Mouse (Mus musculus) adrenal gland, postnatal 14 days (tissue): Measurements from ENCODE around the gene Tgm7. TPM values are rescaled to one million over a fixed set of nuclear protein-coding genes. Genes with fewer than 3 reads are reported as not detected.
"Not testable (repeated sequence)": the region's sequence is repeated elsewhere in the genome, so short reads cannot be mapped to it uniquely, and the experiment has no call there.

Source experiments
- DNase-seq: peaks from one replicate; pipeline ENCODE4 v3.0.0; 2021; ENCODE audit warnings: mixed read lengths
- long read RNA-seq, 2 experiments: library from polyadenylated mRNA; stranded (forward); transcript quantifications; one replicate each; pipeline ENCODE4 v2.0.0; 2021
- total RNA-seq: library from RNA; stranded (reverse); gene quantifications from 2 replicates; pipeline ENCODE4 v1.2.3, GENCODE M21; 2021

The Tgm7 gene
- not detected in 2 replicates for total RNA-seq
- long read RNA-seq, experiment 1: 0 reads
- long read RNA-seq, experiment 2: 0 reads

- no peak for DNase-seq
Observed at GRCm38 (mm10) chr2:121109695-121110094, at the start of gene Tgm7. Gene Tgm7 (minus strand): TSS chr2:121109795.

DNA sequence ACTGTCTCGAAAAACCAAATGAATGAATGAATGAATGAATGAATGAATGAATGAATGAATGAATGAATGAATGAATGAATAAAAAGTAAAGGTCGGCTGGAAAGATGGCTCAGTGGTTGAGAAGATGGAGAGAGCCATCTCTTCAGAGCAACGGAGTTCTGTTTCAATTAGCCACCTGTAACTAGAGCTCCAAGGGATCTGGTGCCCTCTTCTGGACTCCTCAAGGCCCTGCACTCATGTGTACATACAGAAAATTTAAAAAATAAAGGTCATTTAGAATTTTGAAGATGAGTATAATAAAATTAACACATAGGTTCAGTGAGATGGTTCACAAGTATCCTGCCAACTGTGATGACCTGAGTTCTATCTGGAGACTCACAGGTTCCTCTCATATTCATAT is 43.5 kb upstream of the Tgm7 start:
- no peak for DNase-seq

DNA sequence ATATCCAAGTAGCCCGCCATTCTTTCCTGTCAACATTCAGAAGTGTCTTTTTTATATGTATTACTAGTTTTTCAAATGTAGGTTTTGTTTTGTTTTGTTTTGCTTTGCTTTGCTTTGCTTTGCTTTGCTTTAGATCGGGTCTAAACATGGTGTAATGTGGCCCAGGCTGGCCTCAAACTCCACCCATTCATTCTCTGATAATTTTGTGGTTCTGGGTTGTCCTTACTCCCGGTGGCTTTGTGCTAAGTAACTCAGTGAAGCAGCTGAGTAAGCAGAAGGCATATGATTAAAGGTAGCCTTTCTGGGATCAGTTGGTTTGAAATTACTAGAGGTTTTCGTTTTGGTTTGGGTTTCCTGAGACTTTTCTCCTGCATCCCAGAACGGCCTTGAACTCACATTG is 40.1 kb upstream of the Tgm7 start:
- no peak for DNase-seq

- no peak for DNase-seq
Observed at GRCm38 (mm10) chr2:121142415-121142814, 32.8 kb upstream of the Tgm7 start.

GRCm38 (mm10) chr2:121141216-121142035 is 31.8 kb upstream of the Tgm7 start:
- DNase-seq: no peak

- DNase-seq: peak; percentile 94
Observed at GRCm38 (mm10) chr2:121140018-121140882, 30.7 kb upstream of the Tgm7 start, which contains the start of the genes Adal and Lcmt2. Gene Adal (plus strand): TSS chr2:121140428. Gene Lcmt2 (minus strand): TSS chr2:121140653.

DNA sequence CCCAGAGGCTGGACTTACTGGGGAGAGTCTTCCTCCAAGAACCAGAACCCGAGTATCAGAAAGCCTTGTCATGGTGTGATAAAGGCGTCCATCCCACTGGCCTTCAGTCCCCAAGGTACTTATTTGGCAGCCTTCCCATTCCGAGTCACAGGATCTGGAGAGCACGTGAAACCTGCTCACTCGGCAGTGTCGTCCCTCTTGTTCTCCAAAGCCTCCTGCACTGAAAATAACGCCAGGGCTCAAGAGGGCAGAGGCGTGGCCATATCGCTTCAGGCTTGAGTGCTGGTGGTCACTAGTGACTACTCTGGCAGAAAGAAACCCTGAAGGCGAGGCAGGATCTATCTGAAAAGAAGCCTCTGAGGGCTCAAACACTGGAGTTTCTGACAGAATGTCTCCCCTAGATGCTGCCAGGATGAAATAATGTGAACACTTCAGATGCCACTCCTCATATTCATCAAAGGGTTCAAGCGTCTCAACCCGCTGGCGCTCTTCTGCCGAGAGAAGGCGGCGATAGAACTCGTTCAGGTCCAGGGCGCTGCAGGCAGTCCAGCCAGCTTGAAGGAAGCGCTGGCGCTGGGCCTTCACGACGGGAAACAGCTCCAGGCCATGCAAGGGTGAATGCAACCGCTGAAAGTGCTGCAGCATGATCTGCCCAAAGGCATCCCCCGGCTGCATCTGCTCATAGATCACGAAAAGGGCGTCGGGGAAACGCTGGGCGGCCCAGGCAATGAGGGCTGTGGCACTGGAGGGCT is 29.8 kb upstream of the Tgm7 start:
- DNase-seq: peak; percentile 69

DNA sequence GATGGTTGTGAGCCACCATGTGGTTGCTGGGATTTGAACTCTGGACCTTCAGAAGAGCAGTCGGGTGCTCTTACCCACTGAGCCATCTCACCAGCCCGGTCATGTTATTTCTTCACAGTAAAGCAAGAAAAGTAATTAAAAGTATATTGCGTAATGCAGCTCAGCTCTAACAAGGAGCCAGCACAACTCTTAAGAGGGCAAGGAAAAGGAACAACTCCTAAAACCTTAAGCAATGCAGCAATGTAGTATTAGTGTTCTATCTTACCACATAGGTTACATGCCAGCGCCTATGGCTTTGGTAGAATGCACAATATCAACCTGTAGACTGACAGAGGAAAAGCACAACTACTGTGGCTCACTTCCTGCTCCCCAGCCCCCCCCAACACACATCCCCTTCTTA is 27.8 kb upstream of the Tgm7 start:
- DNase-seq: no peak

- no peak for DNase-seq
Observed at GRCm38 (mm10) chr2:121132822-121133221, 23.2 kb upstream of the Tgm7 start.

- DNase-seq: peak; percentile 57
Observed at GRCm38 (mm10) chr2:121128865-121129620, 19.4 kb upstream of the Tgm7 start.

DNA sequence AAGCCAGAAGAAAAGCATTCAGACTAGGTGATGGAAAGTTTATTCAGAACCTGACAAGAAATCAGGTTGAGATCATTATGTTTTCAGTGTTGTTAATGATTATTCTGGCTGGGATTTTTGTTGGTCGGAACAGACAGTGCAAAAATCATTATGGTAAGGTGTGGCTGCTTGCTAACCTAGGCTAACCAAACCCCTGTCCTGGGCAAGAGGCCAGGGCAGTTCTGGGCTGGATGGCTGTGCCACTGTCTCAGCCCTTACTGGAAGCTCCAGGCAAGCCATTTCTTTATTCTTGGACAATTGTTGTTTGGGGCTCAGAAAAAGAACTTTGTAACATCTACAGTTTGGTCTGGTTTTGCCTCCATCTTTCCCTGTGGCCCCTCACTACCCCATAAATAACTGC is 17.9 kb upstream of the Tgm7 start:
- no peak for DNase-seq

DNA sequence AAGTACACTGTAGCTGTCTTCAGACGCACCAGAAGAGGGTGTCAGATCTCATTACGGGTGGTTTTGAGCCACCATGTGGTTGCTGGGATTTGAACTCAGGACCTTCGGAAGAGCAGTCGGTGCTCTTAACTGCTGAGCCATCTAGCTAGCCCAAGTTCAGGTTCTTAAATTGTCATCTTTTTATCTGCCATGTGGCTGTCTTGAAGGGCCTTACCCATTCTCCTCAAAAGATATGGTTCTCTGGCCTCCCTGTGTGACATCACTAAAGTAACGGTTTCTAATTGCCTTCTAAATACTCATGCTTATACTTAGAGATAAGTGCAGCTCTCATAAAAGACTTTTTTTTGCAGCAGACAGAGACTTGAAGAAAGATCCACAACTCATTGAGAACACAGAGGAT is 16.7 kb upstream of the Tgm7 start:
- DNase-seq: not testable (repeated sequence)

GRCm38 (mm10) chr2:121119260-121119659 is 9.7 kb upstream of the Tgm7 start:
- DNase-seq: no peak

GRCm38 (mm10) chr2:121115418-121115817 is 5.8 kb upstream of the Tgm7 start:
- no peak for DNase-seq

- DNase-seq: no peak
Observed at GRCm38 (mm10) chr2:121105940-121106339, 3.7 kb downstream of the Tgm7 start.

DNA sequence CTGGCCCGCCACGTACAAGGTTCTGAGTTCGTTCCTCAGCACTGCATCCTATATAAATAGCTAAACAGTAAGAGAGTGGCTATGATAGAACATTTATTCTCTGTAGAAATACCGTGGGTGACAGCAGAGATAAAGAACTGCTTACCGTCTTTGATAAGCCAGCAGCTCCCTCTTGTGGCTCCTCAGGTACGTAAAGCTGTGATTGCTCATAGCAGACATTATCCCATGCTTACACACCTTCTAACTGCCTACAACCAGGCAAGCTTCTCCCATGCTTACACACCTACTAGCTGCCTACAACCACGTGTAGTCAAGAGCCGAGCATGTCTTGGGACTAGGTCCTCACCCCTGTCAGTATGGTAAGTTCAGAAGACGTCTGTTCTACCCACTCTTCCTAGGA is 7.5 kb downstream of the Tgm7 start:
- peak; percentile 77 for DNase-seq

DNA sequence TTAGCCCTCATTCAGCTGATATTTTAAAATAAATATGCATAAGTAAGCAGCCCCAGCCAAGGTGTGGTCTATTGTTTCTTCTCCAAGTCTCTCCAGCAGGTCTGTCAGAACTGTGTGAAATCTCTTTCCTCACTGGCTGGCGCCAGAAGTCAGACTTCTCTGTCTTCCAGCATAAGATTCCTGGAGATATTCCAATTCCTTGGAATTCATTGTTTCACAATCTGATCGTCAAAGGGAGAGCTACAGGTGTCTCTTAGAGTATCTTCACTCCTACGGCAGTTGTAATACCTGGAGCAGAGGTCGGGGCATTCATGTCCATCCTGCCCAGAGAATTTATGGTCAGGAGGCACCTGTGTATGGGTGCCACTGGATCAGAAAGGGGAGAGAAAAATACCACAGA is 19.8 kb downstream of the Tgm7 start:
- DNase-seq: no peak

DNA sequence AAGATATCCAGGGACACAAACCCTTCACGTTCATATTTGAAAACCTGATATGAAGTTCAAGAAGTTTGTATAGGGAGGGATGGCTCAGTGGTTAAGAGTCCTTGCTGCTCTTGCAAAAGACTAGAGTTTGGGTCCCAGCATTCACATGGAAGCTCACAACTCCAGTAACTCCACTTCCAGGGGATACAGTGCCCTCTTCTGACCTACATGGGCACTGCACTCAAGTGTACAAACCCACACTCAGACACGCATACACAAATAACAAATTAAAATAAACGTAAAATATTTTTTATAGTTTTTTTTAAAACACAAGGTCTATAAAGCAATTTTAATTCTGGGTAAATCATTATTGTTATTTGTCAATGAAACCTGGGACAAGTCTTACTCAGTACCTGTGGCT is 21.1 kb downstream of the Tgm7 start:
- DNase-seq: no peak

DNA sequence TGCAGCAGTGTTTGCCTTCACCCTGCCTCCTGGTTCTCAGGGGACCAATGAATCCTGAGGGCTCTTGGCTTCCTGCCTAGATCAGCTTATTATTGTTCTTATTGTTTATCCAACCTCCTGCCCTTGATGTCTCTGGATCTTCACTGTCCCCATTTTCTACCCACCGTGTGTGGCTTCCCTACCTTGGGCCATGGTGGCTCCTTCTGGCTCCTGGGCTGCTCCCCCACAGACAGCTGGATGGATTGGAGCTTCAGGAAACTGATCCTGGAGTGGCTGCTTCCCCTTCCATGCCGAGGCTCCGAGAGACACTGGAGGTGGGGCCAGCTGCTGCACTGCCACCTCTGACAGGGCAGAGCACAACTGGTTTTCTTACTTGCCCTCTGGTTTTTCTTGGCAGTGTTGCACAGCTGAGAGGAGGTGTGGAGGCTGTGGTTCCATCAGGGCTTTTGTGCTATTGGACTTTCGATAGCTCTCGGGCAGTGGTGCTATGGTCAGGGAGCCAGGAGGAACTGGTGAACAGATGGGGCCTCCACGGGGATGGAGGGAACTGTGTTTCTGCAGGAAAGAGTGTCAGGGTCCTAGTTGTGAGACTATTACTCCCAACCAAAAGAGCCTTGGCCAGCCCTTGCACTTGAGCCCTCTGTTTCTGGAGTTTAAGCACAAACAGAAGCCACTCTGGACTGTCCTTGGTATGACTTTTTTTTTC is 24.0 kb downstream of the Tgm7 start, which contains the start of gene Tgm5:
Gene Tgm5 (minus strand): TSS at position 362 of the 706 bp plus-strand sequence.
- DNase-seq: no peak

DNA sequence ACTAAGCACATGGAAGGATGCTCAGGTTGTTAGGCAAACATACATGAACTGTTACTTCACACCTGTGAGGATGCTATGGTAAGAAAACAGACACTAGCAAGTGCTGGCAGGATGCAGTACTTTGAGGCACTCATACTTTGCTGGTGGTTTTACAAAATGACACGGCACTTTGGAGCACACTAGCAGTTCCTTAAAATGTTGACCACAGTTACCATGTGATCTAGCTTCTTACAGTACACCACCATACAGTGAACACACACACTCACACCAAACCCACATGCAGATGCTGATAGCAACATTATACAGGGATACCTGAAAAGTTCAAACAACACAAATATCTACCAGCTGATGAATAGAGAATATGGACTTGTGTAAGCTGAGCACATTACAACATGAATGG is 27.0 kb downstream of the Tgm7 start:
- DNase-seq: no peak

DNA sequence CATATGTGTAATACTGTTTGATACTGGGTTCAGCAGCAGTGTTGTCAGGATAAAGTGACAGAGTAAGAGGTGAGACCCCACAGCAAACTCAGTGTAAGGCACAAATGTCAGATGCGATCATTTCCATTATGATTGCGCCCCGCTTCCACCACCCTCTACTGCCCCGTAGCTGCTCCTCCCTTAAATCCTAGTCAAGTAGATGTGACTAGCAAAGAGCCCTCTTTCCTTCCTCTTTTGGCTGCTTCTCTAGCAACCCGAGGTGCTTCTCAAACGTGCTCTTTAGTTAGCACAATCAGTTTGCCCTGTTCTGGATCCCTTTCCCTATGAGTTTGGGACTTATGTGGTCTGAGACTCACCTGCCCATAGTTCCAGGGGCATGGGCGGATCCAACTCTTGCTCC is 34.8 kb downstream of the Tgm7 start:
- DNase-seq: no peak
